1 mouse cellular context compared by ENCODE assay signal in the genomic region with DNA sequence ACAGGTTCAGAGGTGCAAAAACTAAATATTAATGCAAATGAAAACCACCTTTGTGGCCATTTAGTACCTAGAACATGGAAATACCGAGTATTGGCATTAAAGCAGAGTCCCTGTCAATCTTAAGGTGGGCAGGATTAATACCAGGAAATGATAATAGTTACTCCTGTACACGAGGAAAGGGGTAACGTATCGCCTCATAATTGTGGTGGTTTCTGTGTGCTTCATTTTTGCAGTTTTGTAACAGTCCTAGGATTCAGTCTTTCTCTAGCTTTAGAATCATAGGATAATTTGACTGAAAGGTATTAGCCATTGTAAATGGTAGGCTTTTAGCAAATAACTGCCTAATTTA.
TF ChIP-seq lines count a peak whose summit lies in the region.

No protein-coding gene starts in this region.

TF ChIP-seq in MEL, 35 proteins besides CTCF, POLR2A, EP300 and RAD21 (continued from another document):
- TF ChIP-seq ETS1 (IDR thresholded peaks at IDR 0.05; ENCODE audit: low read depth, low read length) (0 out of 2 replicates have a peak, but pooled peaks have one; percentile 15), E2F4 (IDR thresholded peaks at IDR 0.05; ENCODE audit: borderline replicate concordance, low read depth, low read length) (no peak), UBTF (IDR thresholded peaks at IDR 0.05; ENCODE audit: borderline replicate concordance, insufficient read depth, low read depth, low read length) (no peak), CHD1 (IDR thresholded peaks at IDR 0.05; ENCODE audit: low read depth, low read length) (0 out of 2 replicates have a peak, but pooled peaks have one; percentile 45)
